Mouse (Mus musculus) lung, adult 2 months (tissue): ENCODE measurements around the gene Rhog. TPM values are rescaled to one million over a fixed set of nuclear protein-coding genes. Genes with fewer than 3 reads are reported as not detected.
"Not testable (repeated sequence)": the region's sequence is repeated elsewhere in the genome, so short reads cannot be mapped to it uniquely, and the experiment has no call there.

Experiments
- DNase-seq: peaks from one replicate; pipeline ENCODE4 v3.0.0; 2022
- H3K4me1 ChIP-seq: fragments of 200-500 bp; 2 replicates; pipeline ENCODE4 v1.6.1; 2011; ENCODE audit warnings: low read length; ENCODE audit not compliant: control insufficient read depth, insufficient read depth
- H3K4me3 ChIP-seq: fragments of 200-500 bp; replicated peaks from 2 replicates; pipeline ENCODE3; 2011; ENCODE audit warnings: low read depth, mild to moderate bottlenecking, control low read depth, low read length; ENCODE audit errors: extremely low read depth
- CTCF ChIP-seq: fragments of 200-500 bp; IDR thresholded peaks from 2 replicates; pipeline ENCODE4 v1.5.1; 2011; ENCODE audit warnings: mild to moderate bottlenecking, low read length, control low read depth; ENCODE audit not compliant: insufficient read depth
- POLR2A ChIP-seq: fragments of 200-500 bp; IDR thresholded peaks from 2 replicates; pipeline ENCODE4 v1.6.1; 2011; ENCODE audit warnings: low read depth, mild to moderate bottlenecking, control low read depth, low read length, borderline replicate concordance; ENCODE audit errors: extremely low read depth
- WGBS: fragments of 180-500 bp; shearing (Covaris S2); methylation state at CpG from one replicate; pipeline ENCODE4 v1.1.7; 2018; 5-methylcytosine and 5-hydroxymethylcytosine counted together
- polyA plus RNA-seq: library from polyadenylated mRNA; depleted of rRNA; stranded (reverse); fragments of >200 nt; gene quantifications from 2 replicates; pipeline ENCODE4 v1.2.3, GENCODE M21; 2012

Rhog gene
- polyA plus RNA-seq, 1 experiment, result 113 TPM

DNA sequence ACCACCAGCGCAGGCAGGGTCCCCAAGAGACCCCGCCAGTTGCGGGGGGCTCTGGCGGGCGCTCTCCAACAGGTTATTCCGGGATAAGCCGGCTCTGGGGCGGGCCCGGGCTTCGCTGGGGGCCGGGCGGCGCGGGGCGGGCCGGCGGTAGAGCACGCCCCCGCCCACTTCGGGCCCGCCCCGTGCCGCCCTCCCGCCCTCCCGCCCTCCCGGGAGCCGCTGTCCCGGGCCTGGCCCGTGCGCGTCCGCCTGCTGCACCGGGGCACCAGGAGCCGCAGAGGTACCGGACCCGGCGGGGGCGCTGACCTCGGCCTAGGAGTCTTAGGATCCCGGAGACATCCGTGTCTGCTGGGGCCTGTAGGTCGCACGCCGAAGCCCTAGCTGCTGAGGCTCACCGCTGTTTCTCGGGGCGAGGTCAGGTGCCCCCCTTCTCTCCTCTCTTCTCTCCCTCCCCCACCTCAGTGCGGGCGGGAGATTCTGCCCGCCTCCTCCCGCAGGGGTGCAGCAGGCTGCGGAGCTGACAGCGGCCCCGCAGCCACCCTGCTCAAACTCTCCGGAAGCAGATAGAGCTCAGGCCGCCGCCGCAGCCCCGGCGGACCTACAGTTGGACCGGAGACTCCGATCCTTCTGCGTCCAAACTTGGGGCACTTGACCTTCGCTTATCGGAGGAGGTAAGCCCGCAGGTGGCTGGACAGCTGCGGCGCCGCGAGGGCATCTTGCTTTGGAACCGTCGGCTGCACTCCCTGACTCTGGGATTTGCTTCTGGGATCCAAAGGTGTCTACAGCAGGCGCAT is 11.9 kb upstream of the Rhog start, which contains the start of gene Stim1:
TSS of gene Stim1 (plus strand) at position 206 of the 794 bp plus-strand sequence.
- WGBS, result under 1% methylated on average over 69 of the region's 73 CpGs
- peaks cover 10% of the 10 kb centered on the region for H3K4me1 ChIP-seq
- TF ChIP-seq POLR2A (peak; percentile 27; the same call in 1 of the 2 replicates), CTCF (no peak)
- peak within 1 kb of the TSS; percentile 96 for H3K4me3 ChIP-seq
- peak; percentile 73 for DNase-seq

DNA sequence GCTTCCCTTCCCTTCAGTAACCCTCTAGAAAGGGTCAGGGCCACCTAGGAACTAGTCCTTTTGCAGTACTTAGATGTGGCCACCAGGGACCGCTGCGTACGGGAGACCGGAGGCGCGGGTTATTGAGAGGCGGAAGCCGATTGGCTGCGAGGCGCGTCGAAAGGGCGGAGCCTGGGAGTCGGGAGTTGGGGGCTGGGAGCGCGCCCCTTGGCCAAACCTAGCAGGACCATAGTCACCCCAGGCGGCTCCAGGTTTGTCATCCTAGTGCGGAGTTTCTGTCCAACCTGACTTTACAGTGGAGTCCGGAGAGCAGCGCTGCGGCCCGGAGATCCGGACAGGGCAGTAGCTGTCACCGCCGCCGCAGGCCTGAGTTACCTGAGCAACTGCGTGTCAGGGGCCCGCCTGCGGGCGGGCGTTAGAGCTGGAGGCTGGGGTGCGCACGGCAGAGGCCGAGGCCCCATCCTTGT is 11.3 kb upstream of the Rhog start:
- peaks cover 7% of the 10 kb centered on the region for H3K4me1 ChIP-seq
- peak; percentile 97 for DNase-seq
- TF ChIP-seq CTCF (peak; percentile 66), POLR2A (0 out of 2 replicates have a peak, but pooled peaks have one; percentile 4)
- peak overlapping the region; percentile 84 for H3K4me3 ChIP-seq
- under 1% methylated on average over 34 of the region's 34 CpGs for WGBS

- DNase-seq, result no peak
- WGBS, result 37% methylated on average over 14 of the region's 14 CpGs
- Histone ChIP-seq H3K4me3 (peak overlapping the region; percentile 19), H3K4me1 (peaks cover 5% of the 10 kb centered on the region)
- TF ChIP-seq CTCF, result no peak
- no peak for TF ChIP-seq POLR2A
These were observed 10.7 kb upstream of the Rhog start for GRCm38 (mm10) chr7:102266401-102267042.

DNA sequence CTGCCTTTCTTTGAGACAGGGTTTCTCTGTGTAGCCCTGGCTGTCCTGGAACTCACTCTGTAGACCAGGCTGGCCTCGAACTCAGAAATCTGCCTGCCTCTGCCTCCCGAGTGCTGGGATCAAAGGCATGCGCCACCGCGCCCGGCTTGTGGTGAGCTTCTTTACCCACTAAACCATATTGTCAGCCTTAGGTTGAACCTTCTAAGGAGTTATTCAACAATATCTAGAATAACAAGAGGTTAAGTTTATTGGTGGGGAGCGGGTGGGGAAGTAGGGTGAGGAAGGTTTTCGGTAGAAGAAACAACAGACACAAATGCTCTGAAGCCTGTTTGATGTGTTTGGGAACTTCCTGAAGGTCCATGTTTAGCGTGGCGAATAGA is 10.2 kb upstream of the Rhog start:
- 85% methylated on average over 10 of the region's 10 CpGs for WGBS
- H3K4me1 ChIP-seq, H3K4me3 ChIP-seq, DNase-seq: not testable (repeated sequence)

- Histone ChIP-seq H3K4me1 (no peaks in the 10 kb centered on the region), H3K4me3 (no peak overlapping the region)
- 93% methylated on average over 2 of the region's 2 CpGs for WGBS
- DNase-seq, result no peak
- TF ChIP-seq POLR2A (no peak), CTCF (no peak)
These were observed 7.2 kb upstream of the Rhog start for GRCm38 (mm10) chr7:102263020-102263419.

DNA sequence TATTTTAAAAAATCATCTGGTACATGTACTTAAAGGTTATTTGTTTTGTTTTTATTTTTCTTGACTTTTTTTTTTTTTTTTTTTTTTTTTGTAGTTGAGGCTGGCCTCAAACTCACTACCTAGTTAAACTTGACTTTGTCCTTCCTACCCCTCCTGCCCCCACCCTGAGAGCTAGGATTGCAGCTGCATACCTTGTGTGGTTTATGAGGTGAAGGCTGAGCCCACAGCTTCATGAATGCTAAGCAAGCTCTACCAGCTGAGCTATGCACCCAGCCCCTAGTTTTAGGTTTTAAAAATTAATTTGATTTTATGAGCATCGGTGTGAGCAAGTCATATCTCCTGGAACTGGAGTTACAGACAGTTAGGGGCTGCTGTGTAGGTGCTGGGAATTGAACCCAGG is 4.7 kb upstream of the Rhog start:
- TF ChIP-seq CTCF (no peak), POLR2A (no peak)
- no peak for DNase-seq

DNA sequence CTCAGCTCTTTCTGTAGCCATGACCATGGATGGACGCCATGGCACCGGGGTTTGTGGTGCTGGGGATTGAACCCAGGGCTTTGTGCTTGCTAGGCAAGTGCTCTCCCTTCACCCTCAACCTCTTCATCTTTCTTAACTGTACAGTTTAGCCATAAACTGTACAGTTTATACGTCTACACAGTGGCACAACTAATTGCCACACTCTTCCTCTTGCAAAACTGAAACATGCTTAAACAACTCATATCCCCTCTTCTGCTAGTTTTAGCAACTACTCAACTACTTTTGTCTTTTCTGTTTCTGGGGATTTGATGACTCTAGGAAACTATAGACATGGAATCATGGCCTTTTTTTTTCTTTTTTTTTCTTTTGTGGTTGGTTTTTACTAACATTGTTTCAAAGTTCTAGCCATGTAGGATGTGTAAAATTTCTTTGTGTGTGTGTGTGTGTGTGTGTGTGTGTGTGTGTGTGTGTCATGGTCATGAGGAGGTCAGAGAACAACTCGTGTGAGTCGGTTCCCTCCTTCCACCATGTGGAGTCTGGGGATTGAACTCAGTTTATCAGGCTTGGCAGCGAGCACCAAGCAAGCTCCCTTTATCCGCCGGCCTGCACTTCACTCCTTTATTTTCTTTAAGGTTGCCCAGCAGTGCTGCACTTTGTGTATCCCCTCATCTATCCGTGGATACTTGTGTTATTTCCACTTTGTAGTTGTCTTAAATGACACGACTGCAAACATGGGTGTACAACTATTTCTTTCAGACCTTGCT is 4.0 kb upstream of the Rhog start:
- no peaks in the 10 kb centered on the region for H3K4me1 ChIP-seq
- H3K4me3 ChIP-seq, result no peak overlapping the region
- DNase-seq, result no peak
- 82% methylated on average over 10 of the region's 10 CpGs for WGBS
- TF ChIP-seq CTCF, result no peak

More for the DNA sequence above, 4.7 kb upstream of the Rhog start:
- Histone ChIP-seq H3K4me3 (no peak overlapping the region), H3K4me1 (no peaks in the 10 kb centered on the region)
- WGBS, result 92% methylated on average over 1 of the region's 1 CpGs

GRCm38 (mm10) chr7:102258753-102259152 is 2.9 kb upstream of the Rhog start:
- no peak overlapping the region for H3K4me3 ChIP-seq
- no peaks in the 10 kb centered on the region for H3K4me1 ChIP-seq
- no peak for DNase-seq
- TF ChIP-seq POLR2A (no peak), CTCF (no peak)
- WGBS, result 75% methylated on average over 3 of the region's 3 CpGs

DNA sequence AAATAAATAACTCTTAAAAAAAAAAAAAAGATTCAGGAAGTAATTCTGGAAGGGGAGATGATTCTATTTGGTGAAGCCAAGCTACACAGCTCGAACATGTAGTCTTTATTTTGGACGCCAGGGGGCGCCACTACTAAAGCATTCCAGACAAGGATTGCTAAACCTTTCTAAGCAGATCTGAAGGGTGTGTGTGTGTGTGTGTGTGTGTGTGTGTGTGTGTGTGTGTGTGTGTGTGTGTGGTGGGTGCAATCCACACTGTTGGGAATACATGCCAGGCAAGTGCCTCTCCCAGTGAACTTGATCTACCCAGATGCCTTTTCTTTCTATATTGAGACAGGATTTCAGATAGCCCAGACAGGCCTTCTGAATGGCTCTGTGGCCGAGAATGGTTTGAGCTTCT is 2.3 kb upstream of the Rhog start:
- Histone ChIP-seq H3K4me3 (no peak overlapping the region), H3K4me1 (no peaks in the 10 kb centered on the region)
- 18% methylated on average over 4 of the region's 4 CpGs for WGBS
- DNase-seq, result peak; percentile 82
- TF ChIP-seq POLR2A (no peak), CTCF (peak; percentile 31; the same call in 1 of the 2 replicates)
